Mouse (Mus musculus) liver, embryonic 11.5 days (tissue): ENCODE data around the gene Frmd6. TPM values are rescaled to one million over a fixed set of nuclear protein-coding genes. Genes with fewer than 3 reads are reported as not detected.

Experiments used
- ATAC-seq: fragments of 200-750 bp; cut with Nextera tagmentation; replicated peaks from 2 replicates; pipeline ENCODE4 v1.8.0; 2017; ENCODE audit warnings: moderate number of reproducible peaks, mild to moderate bottlenecking, moderate TSS enrichment, moderate library complexity; ENCODE audit not compliant: low FRiP score
- DNase-seq: peaks from one replicate; pipeline ENCODE4 v3.0.0-alpha.2; 2017; ENCODE audit warnings: low spot score
- H3K27ac ChIP-seq: fragments of 300-500 bp; sonication (generic); 2 replicates; pipeline ENCODE4 v1.5.1; 2014; ENCODE audit warnings: mild to moderate bottlenecking, low read depth, low read length, control low read depth
- H3K27me3 ChIP-seq: fragments of 300-500 bp; sonication (generic); replicated peaks from 2 replicates; pipeline ENCODE4 v1.6.1; 2014; ENCODE audit warnings: low read length, mixed read lengths; ENCODE audit not compliant: control insufficient read depth, insufficient read depth
- H3K36me3 ChIP-seq: fragments of 300-500 bp; sonication (generic); 2 replicates; pipeline ENCODE4 v1.6.1; 2014; ENCODE audit warnings: mild to moderate bottlenecking, low read length, moderate library complexity, mixed read lengths; ENCODE audit not compliant: control insufficient read depth, insufficient read depth
- H3K4me1 ChIP-seq: fragments of 300-500 bp; sonication (generic); replicated peaks from 2 replicates; pipeline ENCODE4 v1.6.1; 2014; ENCODE audit warnings: low read length, mixed read lengths; ENCODE audit not compliant: control insufficient read depth, insufficient read depth
- H3K4me2 ChIP-seq: fragments of 300-500 bp; sonication (generic); 2 replicates; pipeline ENCODE4 v1.6.1; 2014; ENCODE audit warnings: mild to moderate bottlenecking, control low read depth, moderate library complexity
- H3K4me3 ChIP-seq: fragments of 300-500 bp; sonication (generic); 2 replicates; pipeline ENCODE4 v1.5.1; 2014; ENCODE audit warnings: low read depth, low read length, control low read depth
- H3K9ac ChIP-seq: fragments of 300-500 bp; sonication (generic); 2 replicates; pipeline ENCODE4 v1.6.1; 2014; ENCODE audit warnings: low read depth, low read length, control low read depth
- H3K9me3 ChIP-seq: fragments of 300-500 bp; sonication (generic); 2 replicates; pipeline ENCODE4 v1.6.1; 2016; ENCODE audit warnings: low read length, inconsistent platforms, mixed read lengths; ENCODE audit not compliant: control insufficient read depth
- WGBS: fragments of 180-500 bp; shearing (Covaris S2); extraction: QIAGEN DNeasy Blood & Tissue Kit; methylation state at CpG from one replicate; pipeline ENCODE4 v1.1.7; 2014; 5-methylcytosine and 5-hydroxymethylcytosine counted together
- polyA plus RNA-seq: library from polyadenylated mRNA; unstranded; fragments of >200 nt; fragmentation: Nextera tagmentation; extraction: Ambion mirVana; gene quantifications from 2 replicates; pipeline ENCODE4 v1.2.1, GENCODE M21; 2014

Frmd6 gene
- polyA plus RNA-seq, 1 experiment from 2014 or later, result 9.7 TPM

- ATAC-seq (no peak), DNase-seq (no peak)
- WGBS, result 59% methylated on average over 6 of the region's 6 CpGs
- H3K4me2 ChIP-seq, result no peak overlapping the region
- no peaks in the 10 kb centered on the region for H3K9me3 ChIP-seq
- no peak overlapping the region for H3K27ac ChIP-seq
- no peaks in the 10 kb centered on the region for H3K4me1 ChIP-seq
- no peaks in the 10 kb centered on the region; the same call in 1 of the 2 replicates for H3K36me3 ChIP-seq
- no peak overlapping the region for H3K4me3 ChIP-seq
- H3K27me3 ChIP-seq, result no peaks in the 10 kb centered on the region
- no peak overlapping the region for H3K9ac ChIP-seq
Measured at GRCm38 (mm10) chr12:70873544-70873943, 48.2 kb downstream of the Frmd6 start.

- Histone ChIP-seq H3K27me3 (no peaks in the 10 kb centered on the region), H3K4me1 (no peaks in the 10 kb centered on the region), H3K36me3 (no peaks in the 10 kb centered on the region; the same call in 1 of the 2 replicates), H3K9ac (no peak overlapping the region), H3K9me3 (no peaks in the 10 kb centered on the region), H3K4me3 (no peak overlapping the region), H3K27ac (no peak overlapping the region), H3K4me2 (no peak overlapping the region)
- DNase-seq, result no peak
- no peak for ATAC-seq
- 92% methylated on average over 21 of the region's 21 CpGs for WGBS
Measured at GRCm38 (mm10) chr12:70876270-70876998, 51.1 kb downstream of the Frmd6 start.

GRCm38 (mm10) chr12:70877926-70878710, 52.8 kb downstream of the Frmd6 start:
- 89% methylated on average over 20 of the region's 20 CpGs for WGBS
- H3K27ac ChIP-seq, result no peak overlapping the region
- no peaks in the 10 kb centered on the region for H3K4me1 ChIP-seq

GRCm38 (mm10) chr12:70880396-70880975, 55.2 kb downstream of the Frmd6 start:
- H3K4me3 ChIP-seq, result no peak overlapping the region
- H3K36me3 ChIP-seq, result no peaks in the 10 kb centered on the region; the same call in 1 of the 2 replicates
- WGBS, result 74% methylated on average over 9 of the region's 9 CpGs
- no peak overlapping the region for H3K27ac ChIP-seq
- DNase-seq (no peak), ATAC-seq (no peak)
- H3K4me1 ChIP-seq, result no peaks in the 10 kb centered on the region
- H3K9me3 ChIP-seq, result no peaks in the 10 kb centered on the region
- no peak overlapping the region for H3K4me2 ChIP-seq
- no peak overlapping the region for H3K9ac ChIP-seq
- H3K27me3 ChIP-seq, result no peaks in the 10 kb centered on the region

More at GRCm38 (mm10) chr12:70877926-70878710, 52.8 kb downstream of the Frmd6 start:
- ATAC-seq (no peak), DNase-seq (no peak)
- H3K4me2 ChIP-seq, result no peak overlapping the region
- no peaks in the 10 kb centered on the region; the same call in 1 of the 2 replicates for H3K36me3 ChIP-seq
- no peak overlapping the region for H3K9ac ChIP-seq
- no peaks in the 10 kb centered on the region for H3K9me3 ChIP-seq
- H3K27me3 ChIP-seq, result no peaks in the 10 kb centered on the region
- no peak overlapping the region for H3K4me3 ChIP-seq

- Histone ChIP-seq H3K9ac (no peak overlapping the region), H3K4me1 (no peaks in the 10 kb centered on the region), H3K4me2 (no peak overlapping the region), H3K9me3 (no peaks in the 10 kb centered on the region), H3K4me3 (no peak overlapping the region), H3K36me3 (no peaks in the 10 kb centered on the region; the same call in 1 of the 2 replicates), H3K27me3 (no peaks in the 10 kb centered on the region), H3K27ac (no peak overlapping the region)
- no peak for ATAC-seq
- no peak for DNase-seq
- WGBS, result 84% methylated on average over 12 of the region's 12 CpGs
Measured at GRCm38 (mm10) chr12:70881340-70881739, 56.0 kb downstream of the Frmd6 start.

- DNase-seq (no peak), ATAC-seq (no peak)
- H3K27ac ChIP-seq, result no peak overlapping the region
- 87% methylated on average over 4 of the region's 4 CpGs for WGBS
- no peak overlapping the region for H3K4me3 ChIP-seq
- H3K4me2 ChIP-seq, result no peak overlapping the region
- H3K4me1 ChIP-seq, result no peaks in the 10 kb centered on the region
- no peaks in the 10 kb centered on the region for H3K9me3 ChIP-seq
- no peak overlapping the region for H3K9ac ChIP-seq
- H3K36me3 ChIP-seq, result no peaks in the 10 kb centered on the region; the same call in 1 of the 2 replicates
- no peaks in the 10 kb centered on the region for H3K27me3 ChIP-seq
Measured at GRCm38 (mm10) chr12:70881854-70882253, 56.5 kb downstream of the Frmd6 start.

GRCm38 (mm10) chr12:70883141-70883540, 57.8 kb downstream of the Frmd6 start:
- Histone ChIP-seq H3K4me1 (no peaks in the 10 kb centered on the region), H3K36me3 (no peaks in the 10 kb centered on the region; the same call in 1 of the 2 replicates), H3K4me2 (no peak overlapping the region), H3K27ac (no peak overlapping the region), H3K9ac (no peak overlapping the region), H3K4me3 (no peak overlapping the region), H3K9me3 (no peaks in the 10 kb centered on the region), H3K27me3 (no peaks in the 10 kb centered on the region)
- WGBS, result 92% methylated on average over 14 of the region's 14 CpGs
- DNase-seq (no peak), ATAC-seq (no peak)

GRCm38 (mm10) chr12:70884113-70884512, 58.8 kb downstream of the Frmd6 start:
- WGBS, result 92% methylated on average over 7 of the region's 7 CpGs
- H3K4me1 ChIP-seq, result no peaks in the 10 kb centered on the region
- H3K9ac ChIP-seq, result no peak overlapping the region
- H3K9me3 ChIP-seq, result no peaks in the 10 kb centered on the region
- H3K4me3 ChIP-seq, result no peak overlapping the region
- H3K36me3 ChIP-seq, result no peaks in the 10 kb centered on the region
- ATAC-seq (no peak), DNase-seq (no peak)
- H3K4me2 ChIP-seq, result no peak overlapping the region
- H3K27me3 ChIP-seq, result no peaks in the 10 kb centered on the region
- no peak overlapping the region for H3K27ac ChIP-seq
